Mouse (Mus musculus) right cerebral cortex, postnatal 4 days (tissue): ENCODE data around the gene Capn1.

Experiments
- DNase-seq: peaks from one replicate; pipeline ENCODE4 v3.0.0-alpha.2; 2022

Capn1 gene

GRCm38 (mm10) chr19:6037695-6038094 lies 22.0 kb upstream of the Capn1 start:
- no peak for DNase-seq

- DNase-seq, result no peak
Measured at GRCm38 (mm10) chr19:6035966-6036585, 20.4 kb upstream of the Capn1 start.

- DNase-seq, result no peak
Measured at GRCm38 (mm10) chr19:6030520-6031280, 15.0 kb upstream of the Capn1 start.

- no peak for DNase-seq
Measured at GRCm38 (mm10) chr19:6029426-6029825, 13.7 kb upstream of the Capn1 start.

- DNase-seq, result no peak
Measured at GRCm38 (mm10) chr19:6028991-6029390, 13.3 kb upstream of the Capn1 start.

- DNase-seq, result no peak
Measured at GRCm38 (mm10) chr19:6023930-6024329, 8.2 kb upstream of the Capn1 start.

GRCm38 (mm10) chr19:6023059-6023458 lies 7.4 kb upstream of the Capn1 start:
- no peak for DNase-seq

- no peak for DNase-seq
Measured at GRCm38 (mm10) chr19:6020276-6020675, 4.6 kb upstream of the Capn1 start.

- DNase-seq, result peak; percentile 87
Measured at GRCm38 (mm10) chr19:6018142-6019089, 2.7 kb upstream of the Capn1 start.

GRCm38 (mm10) chr19:6016532-6016931 lies 835 bp upstream of the Capn1 start:
- DNase-seq, result no peak

GRCm38 (mm10) chr19:6014991-6015510 lies 646 bp downstream of the Capn1 start:
- no peak for DNase-seq

- DNase-seq, result no peak
Measured at GRCm38 (mm10) chr19:6013691-6014090, 2.0 kb downstream of the Capn1 start.

GRCm38 (mm10) chr19:6009137-6009536 lies 6.6 kb downstream of the Capn1 start:
- no peak for DNase-seq

GRCm38 (mm10) chr19:6007013-6007412 lies 8.7 kb downstream of the Capn1 start:
- DNase-seq, result no peak

GRCm38 (mm10) chr19:6005541-6005940 lies 10.2 kb downstream of the Capn1 start:
- no peak for DNase-seq

GRCm38 (mm10) chr19:5999969-6000368 lies 15.7 kb downstream of the Capn1 start:
- DNase-seq, result no peak

GRCm38 (mm10) chr19:5998180-5998579 lies 17.5 kb downstream of the Capn1 start:
- DNase-seq, result no peak

GRCm38 (mm10) chr19:5994711-5995110 lies 21.0 kb downstream of the Capn1 start:
- DNase-seq, result no peak

GRCm38 (mm10) chr19:5992012-5992411 lies 23.7 kb downstream of the Capn1 start:
- no peak for DNase-seq

- no peak for DNase-seq
Measured at GRCm38 (mm10) chr19:5991467-5991866, 24.2 kb downstream of the Capn1 start.

- DNase-seq, result no peak
Measured at GRCm38 (mm10) chr19:5990921-5991320, 24.8 kb downstream of the Capn1 start.

GRCm38 (mm10) chr19:5990033-5990432 lies 25.7 kb downstream of the Capn1 start:
- no peak for DNase-seq

GRCm38 (mm10) chr19:5989585-5989984 lies 26.1 kb downstream of the Capn1 start:
- DNase-seq, result no peak
